Mouse (Mus musculus) spleen, adult 2 months (tissue): ENCODE measurements around the gene Exoc2. TPM values are rescaled to one million over a fixed set of nuclear protein-coding genes. Genes with fewer than 3 reads are reported as not detected.

Source experiments
- DNase-seq, 2 experiments: peaks; one replicate each; pipeline versions ENCODE4 v3.0.0 to v3.0.0-alpha.2; 2012 to 2021; ENCODE audit warnings: low spot score in 2 of 2, low read depth in 1 of 2
- H3K27ac ChIP-seq: fragments of 200-500 bp; 2 replicates; pipeline ENCODE4 v1.5.1; 2012; ENCODE audit warnings: low read length, inconsistent platforms; ENCODE audit not compliant: insufficient read depth
- H3K27me3 ChIP-seq: fragments of 200-500 bp; 2 replicates; pipeline ENCODE4 v1.6.1; 2012; ENCODE audit warnings: mild to moderate bottlenecking, moderate library complexity, low read length, inconsistent platforms; ENCODE audit not compliant: control insufficient read depth, insufficient read depth
- H3K36me3 ChIP-seq: fragments of 200-500 bp; 2 replicates; pipeline ENCODE4 v1.6.1; 2012; ENCODE audit warnings: mild to moderate bottlenecking, low read length, inconsistent platforms; ENCODE audit not compliant: control insufficient read depth, insufficient read depth
- H3K4me1 ChIP-seq: fragments of 200-500 bp; 2 replicates; pipeline ENCODE4 v1.6.1; 2011; ENCODE audit warnings: inconsistent platforms; ENCODE audit not compliant: control insufficient read depth, insufficient read depth, insufficient read length
- H3K4me3 ChIP-seq: fragments of 200-500 bp; 2 replicates; pipeline ENCODE4 v1.5.1; 2011; ENCODE audit warnings: mild to moderate bottlenecking, inconsistent platforms; ENCODE audit not compliant: insufficient read depth, insufficient read length; ENCODE audit errors: extremely low read depth
- CTCF ChIP-seq: fragments of 200-500 bp; IDR thresholded peaks from 2 replicates; pipeline ENCODE4 v1.5.1; 2011; ENCODE audit warnings: mild to moderate bottlenecking, inconsistent platforms; ENCODE audit not compliant: insufficient read depth, insufficient read length, insufficient replicate concordance; ENCODE audit errors: extremely low read depth
- POLR2A ChIP-seq: fragments of 200-500 bp; IDR thresholded peaks from 2 replicates; pipeline ENCODE4 v1.6.1; 2011; ENCODE audit warnings: low read depth, low read length, inconsistent platforms
- WGBS: fragments of 180-500 bp; shearing (Covaris S2); methylation state at CpG from one replicate; pipeline ENCODE4 v1.1.7; 2018; 5-methylcytosine and 5-hydroxymethylcytosine counted together
- polyA plus RNA-seq: library from polyadenylated mRNA; depleted of rRNA; stranded (reverse); fragments of >200 nt; gene quantifications from 2 replicates; pipeline ENCODE4 v1.2.3, GENCODE M21; 2012

The Exoc2 gene
- polyA plus RNA-seq, 1 experiment, result 8.1 TPM

DNA sequence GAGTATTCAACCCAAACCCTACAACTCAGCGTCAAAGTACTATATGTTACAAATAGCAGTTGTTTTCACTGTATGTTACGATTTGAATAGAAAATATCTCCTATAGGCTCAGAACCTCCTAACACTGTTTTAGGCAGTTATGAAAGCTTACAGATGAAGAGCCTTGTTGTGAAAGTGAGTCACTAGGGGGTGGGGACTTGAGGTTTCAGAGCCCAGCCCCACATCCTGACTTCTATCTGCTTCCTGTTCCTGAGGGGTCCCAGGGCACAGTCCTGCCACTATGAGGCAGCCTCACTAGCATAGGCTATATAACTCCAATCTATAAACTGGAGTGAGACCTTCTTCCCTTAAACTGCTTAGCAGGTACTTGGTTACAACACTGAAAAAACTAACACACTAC is 1.8 kb downstream of the Exoc2 start:
- peaks cover 9% of the 10 kb centered on the region for H3K4me1 ChIP-seq
- no peaks in the 10 kb centered on the region for H3K36me3 ChIP-seq
- no peak for TF ChIP-seq POLR2A
- TF ChIP-seq CTCF, result no peak
- H3K4me3 ChIP-seq, result no peak overlapping the region
- H3K27ac ChIP-seq, result no peak overlapping the region
- H3K27me3 ChIP-seq, result no peaks in the 10 kb centered on the region
- DNase-seq, result peak; percentile 29 to 43
- WGBS, result under 1% methylated on average over 2 of the region's 2 CpGs

DNA sequence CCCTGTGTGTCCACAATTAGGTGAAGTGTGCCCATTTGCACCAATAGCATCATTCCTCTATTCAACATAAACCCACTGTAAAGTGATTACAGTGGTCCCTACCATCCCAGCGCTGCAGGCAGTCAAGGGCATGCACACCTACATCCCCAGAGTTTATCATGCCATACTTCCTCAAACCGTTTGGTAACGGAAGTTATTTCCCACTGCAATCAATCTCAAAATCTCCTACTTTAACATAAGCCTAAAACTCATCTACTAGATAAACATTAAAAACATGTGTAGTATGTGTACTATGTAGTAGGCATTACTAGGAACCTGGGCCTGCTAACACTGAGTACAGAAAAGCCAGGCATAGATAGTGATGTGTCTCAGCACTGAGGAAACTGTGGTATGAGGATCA is 2.8 kb downstream of the Exoc2 start:
- Histone ChIP-seq H3K4me1 (peaks cover 9% of the 10 kb centered on the region), H3K27ac (no peak overlapping the region), H3K36me3 (peaks cover 2% of the 10 kb centered on the region), H3K27me3 (no peaks in the 10 kb centered on the region), H3K4me3 (no peak overlapping the region)
- TF ChIP-seq CTCF, result no peak
- TF ChIP-seq POLR2A, result no peak
- WGBS, result 36% methylated on average over 3 of the region's 3 CpGs
- DNase-seq, result no peak

DNA sequence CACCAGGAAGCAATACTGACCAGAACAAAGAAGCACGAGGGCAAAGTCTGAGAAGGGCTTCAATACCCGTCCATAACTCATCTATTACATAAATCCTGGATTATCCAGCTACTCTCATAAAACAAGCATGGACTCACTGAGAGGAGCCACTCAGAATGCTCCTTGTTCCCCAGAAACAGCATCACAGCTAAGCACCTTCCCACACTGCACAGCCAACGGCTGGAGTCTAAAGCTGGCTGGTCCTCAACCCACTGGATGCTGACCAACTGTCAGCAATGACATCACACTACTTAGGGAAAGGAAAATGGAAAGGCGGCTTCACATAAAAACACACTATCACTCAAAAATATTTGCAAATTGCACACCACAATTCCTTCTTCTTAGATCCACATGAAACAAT is 5.6 kb downstream of the Exoc2 start:
- no peak for DNase-seq
- H3K27me3 ChIP-seq, result no peaks in the 10 kb centered on the region
- peaks cover 5% of the 10 kb centered on the region for H3K4me1 ChIP-seq
- 86% methylated on average over 4 of the region's 4 CpGs for WGBS
- no peak overlapping the region for H3K27ac ChIP-seq
- TF ChIP-seq POLR2A (no peak), CTCF (no peak)
- no peak overlapping the region for H3K4me3 ChIP-seq
- H3K36me3 ChIP-seq, result peaks cover 2% of the 10 kb centered on the region

DNA sequence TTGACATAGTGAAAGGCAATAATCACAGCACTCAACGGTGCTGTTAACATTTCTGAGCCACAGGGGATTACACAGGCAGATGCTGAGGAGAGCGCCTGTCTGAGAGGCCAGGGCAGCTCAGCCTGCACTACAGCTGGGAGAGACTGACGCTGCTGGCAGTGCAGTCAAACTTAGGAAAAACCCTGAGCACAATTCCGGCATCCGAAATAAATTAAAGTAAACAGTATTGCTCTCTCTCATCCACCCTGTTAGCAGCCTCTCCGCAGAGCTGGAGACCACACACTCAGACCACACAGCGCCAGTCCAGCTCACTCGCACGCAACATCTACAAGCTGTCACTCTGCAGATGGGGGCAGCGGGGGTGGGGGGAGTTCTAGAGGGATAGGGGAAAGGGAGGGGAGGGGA is 7.4 kb downstream of the Exoc2 start:
- 87% methylated on average over 10 of the region's 10 CpGs for WGBS
- H3K27ac ChIP-seq, result no peak overlapping the region
- DNase-seq, result no peak
- H3K4me3 ChIP-seq, result no peak overlapping the region
- peaks cover 5% of the 10 kb centered on the region; the same call in 1 of the 2 replicates for H3K4me1 ChIP-seq
- H3K27me3 ChIP-seq, result no peaks in the 10 kb centered on the region
- H3K36me3 ChIP-seq, result peaks cover 2% of the 10 kb centered on the region
- no peak for TF ChIP-seq POLR2A
- no peak for TF ChIP-seq CTCF

DNA sequence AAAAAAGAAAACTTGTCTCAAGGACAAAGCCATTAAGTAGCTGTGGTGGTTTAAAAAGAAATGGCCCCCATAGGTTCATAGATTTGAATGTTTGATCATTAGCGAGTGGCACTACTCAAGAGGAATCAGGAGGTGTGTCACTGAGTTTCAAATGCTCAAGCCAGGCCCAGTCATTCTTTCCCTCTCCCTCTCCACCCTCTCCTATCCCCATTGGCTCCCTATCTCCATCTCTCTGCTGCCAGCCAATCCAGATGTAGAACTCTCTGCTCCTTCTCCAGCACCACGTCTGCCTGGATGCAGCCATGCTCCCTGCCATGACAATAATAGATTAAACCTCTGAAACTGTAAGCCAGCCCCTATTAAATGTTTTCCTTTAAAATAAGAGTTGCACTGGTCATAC is 12.0 kb downstream of the Exoc2 start:
- H3K4me3 ChIP-seq, result no peak overlapping the region
- H3K36me3 ChIP-seq, result peaks cover 2% of the 10 kb centered on the region
- H3K27ac ChIP-seq, result no peak overlapping the region
- 90% methylated on average over 2 of the region's 2 CpGs for WGBS
- no peak for DNase-seq
- H3K27me3 ChIP-seq, result no peaks in the 10 kb centered on the region
- no peaks in the 10 kb centered on the region for H3K4me1 ChIP-seq
- TF ChIP-seq POLR2A (no peak), CTCF (no peak)

DNA sequence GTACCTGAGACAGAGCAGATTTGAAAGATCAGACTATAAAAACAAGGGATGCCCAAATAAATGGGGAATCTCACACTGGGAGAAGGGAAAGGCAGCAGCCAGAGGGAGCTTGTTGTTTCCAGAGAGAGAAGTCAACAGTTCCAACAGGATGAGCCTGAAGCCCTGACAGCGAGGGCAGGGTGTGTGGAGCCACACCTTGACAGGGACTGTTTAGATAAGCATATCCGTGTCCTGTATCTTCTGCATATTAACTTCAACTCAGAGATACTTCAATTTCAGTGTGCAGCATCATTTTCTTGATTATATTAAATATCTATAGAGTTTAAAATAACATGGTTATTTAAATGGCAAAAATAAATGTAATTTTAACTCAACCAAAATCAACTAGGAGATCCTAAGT is 13.2 kb downstream of the Exoc2 start:
- H3K27ac ChIP-seq, result no peak overlapping the region
- H3K27me3 ChIP-seq, result no peaks in the 10 kb centered on the region
- no peaks in the 10 kb centered on the region for H3K36me3 ChIP-seq
- DNase-seq, result no peak
- 81% methylated on average over 2 of the region's 2 CpGs for WGBS
- H3K4me3 ChIP-seq, result no peak overlapping the region
- no peaks in the 10 kb centered on the region for H3K4me1 ChIP-seq
- TF ChIP-seq CTCF (no peak), POLR2A (no peak)

DNA sequence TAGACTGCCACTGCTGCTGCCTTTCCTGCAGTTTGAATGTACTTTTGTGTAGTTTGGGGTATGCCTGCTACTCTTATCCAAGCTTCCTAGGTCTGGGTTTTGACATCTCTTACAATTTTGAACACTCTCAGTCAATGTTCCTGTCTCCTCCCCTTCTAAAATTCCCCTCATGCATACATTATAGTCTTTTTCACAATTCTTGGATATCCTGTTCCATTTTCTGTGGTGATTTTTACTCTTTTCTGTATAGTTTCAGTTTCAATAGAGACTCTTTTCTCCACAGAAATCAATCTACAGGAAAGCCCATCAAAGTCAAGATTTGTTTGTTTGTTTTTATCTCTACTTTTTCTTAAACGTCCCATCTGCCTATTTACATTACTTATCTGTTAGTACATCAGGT is 20.3 kb downstream of the Exoc2 start:
- H3K27me3 ChIP-seq, result no peaks in the 10 kb centered on the region
- TF ChIP-seq POLR2A, result no peak
- no peak for DNase-seq
- 49% methylated on average over 1 of the region's 1 CpGs for WGBS
- H3K4me1 ChIP-seq, result peaks cover 3% of the 10 kb centered on the region; the same call in 1 of the 2 replicates
- H3K27ac ChIP-seq, result no peak overlapping the region
- H3K36me3 ChIP-seq, result no peaks in the 10 kb centered on the region
- no peak overlapping the region for H3K4me3 ChIP-seq

DNA sequence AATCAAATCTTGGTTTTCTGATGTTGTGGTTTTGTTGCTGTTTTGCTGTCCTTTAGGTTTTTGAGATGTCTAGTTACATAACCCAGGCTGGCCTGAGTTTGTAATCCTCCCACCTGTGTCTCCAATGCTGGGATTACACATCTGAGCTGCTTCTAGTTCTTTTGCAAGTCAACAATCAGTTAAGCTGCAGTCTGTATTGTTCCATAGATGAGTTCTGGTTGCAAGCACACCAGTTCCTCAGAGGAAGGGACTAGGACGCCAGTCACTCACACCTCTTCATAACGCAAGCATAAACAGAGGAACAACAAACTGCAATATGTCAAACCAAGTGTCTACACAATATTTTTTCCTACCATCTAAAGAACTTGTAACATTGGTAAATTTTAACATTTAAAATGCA is 21.8 kb downstream of the Exoc2 start:
- no peaks in the 10 kb centered on the region for H3K27me3 ChIP-seq
- TF ChIP-seq CTCF (no peak), POLR2A (no peak)
- no peak overlapping the region for H3K4me3 ChIP-seq
- peaks cover 7% of the 10 kb centered on the region; the same call in 1 of the 2 replicates for H3K4me1 ChIP-seq
- no peak overlapping the region for H3K27ac ChIP-seq
- no peak for DNase-seq
- H3K36me3 ChIP-seq, result no peaks in the 10 kb centered on the region
- WGBS, result 82% methylated on average over 2 of the region's 2 CpGs
